Mouse (Mus musculus) left cerebral cortex, postnatal 14 days (tissue): ENCODE results near the gene Ccl2. TPM values are rescaled to one million over a fixed set of nuclear protein-coding genes. Genes with fewer than 3 reads are reported as not detected.

ENCODE experiments used
- DNase-seq, 2 experiments: peaks; one replicate each; pipeline ENCODE4 v3.0.0; 2021 to 2022; ENCODE audit warnings: low spot score in 2 of 2, mixed read lengths in 1 of 2
- intact Hi-C: fragments of 180-260 bp; cut with DNase I; formaldehyde crosslinking; loops from one replicate; pipeline ENCODE4 v1.15.1; 2025
- long read RNA-seq, 2 experiments: library from polyadenylated mRNA; stranded (forward); transcript quantifications; one replicate each; pipeline ENCODE4 v2.0.0; 2021
- total RNA-seq, 2 experiments: library from RNA; stranded (reverse); gene quantifications; 2 replicates each; pipeline ENCODE4 v1.2.3; 2021

The Ccl2 gene
- not detected for total RNA-seq
- long read RNA-seq, experiment 1: 0 reads
- long read RNA-seq, experiment 2: 0 reads

GRCm38 (mm10) chr11:82035356-82035755 is at the start of gene Ccl2:
Gene Ccl2 (plus strand): TSS chr11:82035571.
- peak; percentile 55 to 65 for DNase-seq
- intact Hi-C loops: loop anchor here (5.0 kb wide), 1 partner anchor 38 kb away; no protein-coding TSS in a partner anchor

- DNase-seq: peak; percentile 84 to 85
- intact Hi-C loops: loop anchor here (1.0 to 5.0 kb wide), 3 partner anchors 41 to 896 kb away; partner anchors contain the start of genes Ccl2, Fndc8, Gm17268 and Rad51d
These were observed 39.1 kb upstream of the Ccl2 start for GRCm38 (mm10) chr11:81996172-81996841.

GRCm38 (mm10) chr11:81997085-81997484 is 38.3 kb upstream of the Ccl2 start:
- no peak for DNase-seq
- intact Hi-C loops: loop anchor here (5.0 kb wide), 2 partner anchors 40 to 895 kb away; partner anchors contain the start of genes Ccl2, Fndc8, Gm17268 and Rad51d

- intact Hi-C loops: loop anchor here (5.0 kb wide), 2 partner anchors 39 to 894 kb away; partner anchors contain the start of genes Ccl2, Fndc8, Gm17268 and Rad51d
- DNase-seq: no peak
These were observed 36.7 kb upstream of the Ccl2 start for GRCm38 (mm10) chr11:81998646-81999045.

GRCm38 (mm10) chr11:81999469-81999868 is 35.9 kb upstream of the Ccl2 start:
- intact Hi-C loops: loop anchor here (5.0 kb wide), 2 partner anchors 38 to 893 kb away; partner anchors contain the start of genes Ccl2, Fndc8, Gm17268 and Rad51d

GRCm38 (mm10) chr11:82000581-82000980 is 34.8 kb upstream of the Ccl2 start:
- intact Hi-C loops: no loop called here
- no peak for DNase-seq

More at GRCm38 (mm10) chr11:81999469-81999868, 35.9 kb upstream of the Ccl2 start:
- no peak for DNase-seq

- intact Hi-C loops: no loop called here
- no peak for DNase-seq
These were observed 30.6 kb upstream of the Ccl2 start for GRCm38 (mm10) chr11:82004810-82005209.

- no peak for DNase-seq
- intact Hi-C loops: no loop called here
These were observed 28.5 kb upstream of the Ccl2 start for GRCm38 (mm10) chr11:82006796-82007423.

GRCm38 (mm10) chr11:82010115-82010514 is 25.3 kb upstream of the Ccl2 start:
- DNase-seq: peak; percentile 17 to 54
- intact Hi-C loops: no loop called here

GRCm38 (mm10) chr11:82011411-82012193 is 23.8 kb upstream of the Ccl2 start:
- no peak for DNase-seq
- intact Hi-C loops: no loop called here

- intact Hi-C loops: no loop called here
- DNase-seq: no peak
These were observed 21.6 kb upstream of the Ccl2 start for GRCm38 (mm10) chr11:82013756-82014155.

- intact Hi-C loops: no loop called here
- DNase-seq: no peak
These were observed 20.3 kb upstream of the Ccl2 start for GRCm38 (mm10) chr11:82015066-82015465.

- no peak for DNase-seq
- intact Hi-C loops: no loop called here
These were observed 19.1 kb upstream of the Ccl2 start for GRCm38 (mm10) chr11:82016181-82016780.

GRCm38 (mm10) chr11:82019389-82019788 is 16.0 kb upstream of the Ccl2 start:
- DNase-seq: no peak
- intact Hi-C loops: no loop called here

GRCm38 (mm10) chr11:82019793-82020192 is 15.6 kb upstream of the Ccl2 start:
- intact Hi-C loops: no loop called here

GRCm38 (mm10) chr11:82021406-82021805 is 14.0 kb upstream of the Ccl2 start:
- no peak for DNase-seq
- intact Hi-C loops: no loop called here

More at GRCm38 (mm10) chr11:82019793-82020192, 15.6 kb upstream of the Ccl2 start:
- DNase-seq: no peak

- no peak for DNase-seq
- intact Hi-C loops: no loop called here
These were observed 12.8 kb upstream of the Ccl2 start for GRCm38 (mm10) chr11:82022504-82023056.

GRCm38 (mm10) chr11:82023769-82024168 is 11.6 kb upstream of the Ccl2 start:
- no peak for DNase-seq
- intact Hi-C loops: no loop called here

- DNase-seq: no peak
- intact Hi-C loops: no loop called here
These were observed 5.2 kb upstream of the Ccl2 start for GRCm38 (mm10) chr11:82030171-82030570.
